9 mouse cellular contexts compared by ENCODE assay signal in genomic region chr15:99796066-99796465, GRCm38 (mm10). TPM values are rescaled to one million over a fixed set of nuclear protein-coding genes. Genes with fewer than 3 reads are reported as not detected.
DNase-seq lines count a peak whose midpoint lies in the region; TF ChIP-seq lines count a peak whose summit lies in the region.
"Had no signal": no experiment of that assay in that cellular context is flagged by ENCODE, and none has a peak within 500 bp of the region (broad histone marks: within the 10 kb centered on the region; RNA-seq: fewer than 3 reads in every experiment).

No protein-coding gene starts in this region.

- DNase-seq in adrenal gland, postnatal 14 days = peak; percentile 37
- no peak for DNase-seq in adrenal gland, postnatal 36 days
- DNase-seq in kidney, adult 9 months = peak; percentile 49
- no peak for DNase-seq in kidney, adult 11 months
- peak; percentile 21 for DNase-seq in thymus, adult 2 months
- DNase-seq in thymus, postnatal 25 days = no peak
- peak; percentile 41 for DNase-seq in splenic B cell, adult 2 months (ENCODE audit: low read depth, low spot score)
- DNase-seq in adrenal gland, postnatal 25 days = no peak
- DNase-seq: adrenal gland, adult 8-10 months had no signal

- WGBS in thymus, adult 2 months = 94% methylated on average over 3 of the region's 3 CpGs

- no peak overlapping the region for H3K4me3 ChIP-seq in thymus, adult 2 months (ENCODE audit: control insufficient read depth, insufficient read depth, low read length)

- H3K36me3 ChIP-seq in thymus, adult 2 months (ENCODE audit: control insufficient read depth, insufficient read depth, low read length) = no peaks in the 10 kb centered on the region
- H3K36me3 ChIP-seq in splenic B cell, adult 2 months (ENCODE audit: control insufficient read depth, insufficient read depth, low read length, poor library complexity, severe bottlenecking) = no peaks in the 10 kb centered on the region

- no peaks in the 10 kb centered on the region for H3K4me1 ChIP-seq in thymus, adult 2 months (replicated peaks; ENCODE audit: control insufficient read depth, insufficient read depth, low read length)

- no peak for TF ChIP-seq CTCF in thymus, adult 2 months (IDR thresholded peaks at IDR 0.05; ENCODE audit: borderline replicate concordance, control insufficient read depth, extremely low read depth, insufficient read depth, low read length, poor library complexity)

- no peaks in the 10 kb centered on the region for H3K27me3 ChIP-seq in thymus, adult 2 months (ENCODE audit: control insufficient read depth, insufficient read depth, low read length)
- H3K27me3 ChIP-seq in splenic B cell, adult 2 months (ENCODE audit: control insufficient read depth, insufficient read depth, low read length, poor library complexity, severe bottlenecking) = no peaks in the 10 kb centered on the region

- no peak overlapping the region for H3K27ac ChIP-seq in thymus, adult 2 months (ENCODE audit: control insufficient read depth, insufficient read depth, low read length)

- TF ChIP-seq POLR2A in thymus, adult 2 months (IDR thresholded peaks at IDR 0.05; ENCODE audit: control insufficient read depth, extremely low read depth, insufficient read depth, low read length, poor library complexity) = no peak

RNA-seq across cellular contexts. Expression of gene Cers5, which starts 23.4 kb away (rescaled TPM):
- total RNA-seq in adrenal gland, postnatal 14 days (2021) = 40.9 and 42.7 TPM in 2 replicates
- 10 to 100 TPM; 49.1 to 56.1 TPM for total RNA-seq in adrenal gland, postnatal 36 days (2021)
- 48.1 and 59.8 TPM in 2 replicates for polyA plus RNA-seq in thymus, adult 2 months (2012; rRNA removed)
- 47.5 and 61.7 TPM in 2 replicates for total RNA-seq in adrenal gland, postnatal 25 days (2021)

Comparison
In these comparisons a context has a peak if more than half of its experiments do, and no peak if none do; other contexts are left out.
1. DNase-seq: peak in adrenal gland, postnatal 14 days (single experiment), kidney, adult 9 months (single experiment), thymus, adult 2 months (single experiment) and splenic B cell, adult 2 months (single experiment); none in adrenal gland, postnatal 36 days (0 of 2), kidney, adult 11 months (single experiment), thymus, postnatal 25 days (single experiment) and adrenal gland, postnatal 25 days (single experiment).